Mouse (Mus musculus) liver, embryonic 15.5 days (tissue): ENCODE measurements at regions not wholly inside any gene's neighbourhood (a gene's known extent, or its start where the extent isn't known, plus 50 kb on each side); places are given as distances from the start of the nearest gene placed in this dataset.

ENCODE experiments used
- ATAC-seq: fragments of 200-750 bp; cut with Nextera tagmentation; 2 replicates; pipeline ENCODE4 v1.8.0; 2017; ENCODE audit warnings: moderate number of reproducible peaks, mild to moderate bottlenecking, moderate library complexity; ENCODE audit not compliant: insufficient read depth
- H3K27ac ChIP-seq: fragments of 300-500 bp; sonication (generic); replicated peaks from 2 replicates; pipeline ENCODE4 v1.5.1; 2015; ENCODE audit warnings: mild to moderate bottlenecking, inconsistent platforms
- H3K27me3 ChIP-seq: fragments of 300-500 bp; sonication (generic); 2 replicates; pipeline ENCODE4 v1.6.1; 2015; ENCODE audit warnings: mild to moderate bottlenecking, inconsistent platforms
- H3K36me3 ChIP-seq: fragments of 300-500 bp; sonication (generic); replicated peaks from 2 replicates; pipeline ENCODE4 v1.6.1; 2015; ENCODE audit warnings: moderate library complexity, mild to moderate bottlenecking, inconsistent platforms
- H3K4me1 ChIP-seq: fragments of 300-500 bp; sonication (generic); replicated peaks from 2 replicates; pipeline ENCODE4 v1.6.1; 2015; ENCODE audit warnings: inconsistent platforms
- H3K4me2 ChIP-seq: fragments of 300-500 bp; sonication (generic); 2 replicates; pipeline ENCODE4 v1.6.1; 2015; ENCODE audit warnings: moderate library complexity, mild to moderate bottlenecking, inconsistent platforms
- H3K4me3 ChIP-seq: fragments of 300-500 bp; sonication (generic); replicated peaks from 2 replicates; pipeline ENCODE4 v1.5.1; 2015; ENCODE audit warnings: mild to moderate bottlenecking, inconsistent platforms
- H3K9ac ChIP-seq: fragments of 300-500 bp; sonication (generic); 2 replicates; pipeline ENCODE4 v1.6.1; 2015; ENCODE audit warnings: moderate library complexity, mild to moderate bottlenecking, inconsistent platforms
- H3K9me3 ChIP-seq: fragments of 300-500 bp; sonication (generic); replicated peaks from 2 replicates; pipeline ENCODE4 v1.6.1; 2016; ENCODE audit warnings: inconsistent platforms
- WGBS: fragments of 180-500 bp; shearing (Covaris S2); methylation state at CpG from one replicate; pipeline ENCODE4 v1.1.7; 2015; ENCODE audit warnings: mixed read lengths; ENCODE audit not compliant: insufficient replicate concordance; 5-methylcytosine and 5-hydroxymethylcytosine counted together

- H3K4me3 ChIP-seq = no peak overlapping the region
- no peaks in the 10 kb centered on the region for H3K36me3 ChIP-seq
- no peaks in the 10 kb centered on the region for H3K4me1 ChIP-seq
- no peak for ATAC-seq
- H3K27ac ChIP-seq = no peak overlapping the region
- no peaks in the 10 kb centered on the region for H3K9me3 ChIP-seq
- no peak overlapping the region for H3K9ac ChIP-seq
- no peak overlapping the region for H3K4me2 ChIP-seq
- H3K27me3 ChIP-seq = no peaks in the 10 kb centered on the region
- WGBS = 72% methylated on average over 8 of the region's 8 CpGs
Observed at GRCm38 (mm10) chr11:114129270-114129669, 62.4 kb upstream of the Sdk2 start.

DNA sequence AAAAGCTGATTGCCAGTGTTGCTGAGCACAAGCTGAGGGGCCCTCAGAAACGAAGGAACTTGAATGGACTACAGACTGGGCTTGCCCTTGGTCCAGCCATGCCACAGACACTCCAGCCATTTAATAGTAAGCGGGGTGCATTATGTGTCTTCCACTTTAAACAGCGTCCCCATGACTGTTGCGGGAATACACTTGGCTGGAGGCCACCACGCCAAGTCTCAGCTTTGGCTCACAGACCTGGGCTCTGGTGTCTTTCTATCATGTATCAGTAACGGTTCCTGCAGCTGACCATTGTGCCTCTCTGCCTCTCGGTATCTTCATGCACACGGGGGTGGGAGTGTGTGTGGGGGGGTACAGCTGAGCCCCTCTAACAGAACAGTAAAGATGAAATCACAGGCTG, 62.0 kb upstream of the Sdk2 start:
- no peak overlapping the region for H3K4me3 ChIP-seq
- no peak overlapping the region for H3K4me2 ChIP-seq
- H3K9ac ChIP-seq = no peak overlapping the region
- ATAC-seq = no peak
- 59% methylated on average over 8 of the region's 8 CpGs for WGBS
- H3K27me3 ChIP-seq = no peaks in the 10 kb centered on the region
- H3K27ac ChIP-seq = no peak overlapping the region
- H3K36me3 ChIP-seq = no peaks in the 10 kb centered on the region
- no peaks in the 10 kb centered on the region for H3K4me1 ChIP-seq
- H3K9me3 ChIP-seq = no peaks in the 10 kb centered on the region

DNA sequence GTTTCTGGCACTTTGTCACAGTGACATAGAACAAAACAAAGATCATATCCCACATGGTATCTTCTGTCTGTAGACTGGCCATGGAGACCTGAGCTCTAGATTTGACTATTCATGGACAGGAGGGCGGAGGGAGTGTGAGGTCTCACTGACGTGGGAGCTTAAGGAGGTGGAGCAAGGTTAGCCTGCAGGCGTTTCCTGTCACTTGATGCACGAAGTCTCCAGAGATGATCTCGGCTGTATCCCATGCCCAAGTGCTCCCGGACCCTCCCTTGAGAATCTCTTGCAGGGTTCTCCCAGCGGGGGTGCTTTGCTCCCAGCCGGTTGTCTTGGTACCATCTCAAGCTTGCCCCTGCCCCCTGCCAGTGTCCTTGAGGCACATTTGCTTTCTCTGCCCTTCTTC, 60.6 kb upstream of the Sdk2 start:
- ATAC-seq = no peak
- 31% methylated on average over 8 of the region's 8 CpGs for WGBS

GRCm38 (mm10) chr11:114122175-114122574, 55.3 kb upstream of the Sdk2 start:
- Histone ChIP-seq H3K4me3 (no peak overlapping the region), H3K27ac (no peak overlapping the region), H3K9me3 (no peaks in the 10 kb centered on the region), H3K9ac (no peak overlapping the region), H3K36me3 (no peaks in the 10 kb centered on the region), H3K27me3 (no peaks in the 10 kb centered on the region), H3K4me1 (no peaks in the 10 kb centered on the region), H3K4me2 (no peak overlapping the region)
- 43% methylated on average over 13 of the region's 13 CpGs for WGBS
- ATAC-seq = no peak

More for the DNA sequence above, 60.6 kb upstream of the Sdk2 start:
- Histone ChIP-seq H3K4me3 (no peak overlapping the region), H3K4me2 (no peak overlapping the region), H3K4me1 (no peaks in the 10 kb centered on the region), H3K36me3 (no peaks in the 10 kb centered on the region), H3K9ac (no peak overlapping the region), H3K27ac (no peak overlapping the region), H3K27me3 (no peaks in the 10 kb centered on the region), H3K9me3 (no peaks in the 10 kb centered on the region)

- whole genome bisulfite sequencing = 70% methylated on average over 9 of the region's 9 CpGs
- no peak overlapping the region for H3K4me2 ChIP-seq
- no peaks in the 10 kb centered on the region for H3K36me3 ChIP-seq
- ATAC-seq = no peak
- no peaks in the 10 kb centered on the region for H3K4me1 ChIP-seq
- H3K27me3 ChIP-seq = no peaks in the 10 kb centered on the region
- no peak overlapping the region for H3K4me3 ChIP-seq
- H3K9ac ChIP-seq = no peak overlapping the region
- no peak overlapping the region for H3K27ac ChIP-seq
- no peaks in the 10 kb centered on the region for H3K9me3 ChIP-seq
Observed at GRCm38 (mm10) chr11:114119135-114119534, 52.3 kb upstream of the Sdk2 start.
